Mouse (Mus musculus): ENCODE measurements around the gene Leprot.
A peak's percentile ranks its signal among the peaks of the same experiment; 100 is the strongest.

The Leprot gene

DNA sequence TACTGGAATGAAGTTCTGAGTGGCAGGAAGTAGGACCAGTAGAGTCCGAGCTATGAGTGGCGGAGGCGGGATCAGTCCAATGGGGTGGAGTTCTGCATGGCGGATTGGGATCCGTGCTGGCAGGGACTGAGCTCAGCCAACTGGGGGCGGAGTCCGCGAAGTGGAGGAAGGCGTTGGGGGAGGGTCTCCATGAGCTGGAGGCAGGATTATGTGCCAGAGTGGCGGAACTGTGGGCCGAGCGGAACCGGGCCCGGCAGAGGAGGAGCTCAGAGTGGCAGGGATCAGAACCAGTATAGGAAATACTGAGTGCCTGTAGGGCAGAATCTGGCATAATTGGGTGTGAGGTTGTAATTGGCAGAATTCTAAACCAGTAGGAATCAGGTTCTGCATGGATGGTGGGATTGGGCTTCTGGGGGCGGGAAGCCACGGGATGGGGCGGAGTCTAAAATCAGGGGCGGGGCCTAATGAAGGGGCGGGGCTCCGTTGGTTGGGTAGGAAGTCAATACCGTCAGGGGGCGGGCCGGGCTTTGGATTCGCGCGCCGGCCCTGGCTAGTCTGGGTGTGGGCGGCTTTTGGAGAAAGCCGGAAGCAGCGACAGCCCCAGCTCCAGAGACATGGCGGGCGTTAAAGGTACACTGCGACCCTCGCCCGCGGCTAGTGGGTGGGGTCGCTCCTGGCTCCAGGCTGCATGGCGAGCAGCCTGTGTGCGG is at the start of gene Leprot:
Gene Leprot, plus strand, starts transcription at position 523 of the 710 bp plus-strand sequence.
- DNase-seq = peak; percentile 99

DNA sequence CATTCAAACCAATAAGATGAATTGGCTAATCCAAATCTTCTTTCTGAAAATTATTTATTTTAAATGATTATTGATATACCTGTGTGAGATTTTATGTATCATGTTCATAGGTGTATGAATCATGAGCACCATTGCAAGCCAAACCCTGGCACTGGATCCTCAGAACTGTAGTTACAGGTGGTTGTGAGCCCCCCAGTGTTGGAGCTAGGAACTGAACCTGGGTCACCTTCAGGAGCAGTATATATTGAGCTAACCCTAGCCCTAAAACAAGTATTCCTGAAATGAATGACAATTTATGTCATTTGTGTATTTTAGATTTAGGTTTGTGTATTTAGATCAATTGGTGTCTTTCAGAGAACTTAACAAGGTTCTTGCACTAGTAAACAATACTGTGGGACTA is 45.8 kb upstream of the Leprot start:
- DNase-seq = no peak

DNA sequence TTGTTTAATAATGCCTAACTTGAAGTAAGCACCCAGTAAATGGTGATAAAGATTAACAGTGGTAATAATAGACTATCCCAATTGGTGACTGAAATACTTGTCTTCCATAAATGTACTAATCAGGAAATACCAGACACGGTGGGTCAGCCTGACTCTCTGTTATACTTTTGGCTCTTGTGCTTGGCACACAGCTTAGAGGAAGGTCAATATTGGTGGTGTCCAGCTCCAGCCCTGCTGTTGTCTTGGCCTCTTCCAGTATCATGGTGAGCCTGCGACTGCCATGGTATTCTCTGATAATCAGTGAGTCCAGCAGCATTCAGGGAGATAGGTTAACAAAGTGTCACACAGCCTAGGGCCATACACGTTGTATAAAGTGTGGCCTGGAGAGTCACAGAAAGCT is 43.9 kb upstream of the Leprot start:
- no peak for DNase-seq

DNA sequence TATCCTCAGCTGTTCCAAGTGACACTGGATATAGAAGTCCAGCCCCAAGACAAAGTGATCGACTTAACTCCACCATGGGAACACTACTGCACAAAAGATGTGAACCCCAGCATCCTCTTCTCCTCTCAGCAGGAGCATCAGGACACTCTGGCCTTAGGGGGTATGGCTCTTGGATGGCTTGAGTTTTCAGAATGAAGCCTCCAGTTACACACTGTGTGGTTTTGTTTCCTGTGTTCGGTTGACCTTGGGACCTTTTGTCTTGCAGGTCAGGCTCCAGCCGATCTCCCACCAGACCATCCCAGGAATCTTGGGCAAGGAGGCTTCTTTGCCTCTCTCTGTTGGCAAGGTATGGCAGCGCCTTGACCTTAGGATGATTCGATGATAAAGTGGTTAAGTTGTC is 31.0 kb upstream of the Leprot start:
- DNase-seq = no peak

DNA sequence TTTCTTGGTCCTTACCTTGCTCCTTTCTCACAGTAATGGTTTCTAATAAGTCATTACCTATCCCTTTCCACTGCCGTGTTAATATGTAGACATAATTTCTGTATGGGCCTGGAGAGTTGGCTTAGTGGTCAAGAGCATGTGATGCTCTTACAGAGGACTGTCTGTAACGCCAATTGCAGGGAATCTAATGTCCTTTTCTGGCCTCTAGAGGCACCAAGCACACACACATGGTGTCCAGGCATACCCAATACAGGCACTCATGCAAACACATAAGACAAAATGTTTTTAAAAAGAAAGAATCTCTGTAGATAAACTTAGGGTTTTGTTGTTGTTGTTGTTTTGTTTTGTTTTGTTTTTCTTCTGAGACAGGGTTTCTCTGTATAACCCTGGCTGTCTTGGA is 29.8 kb upstream of the Leprot start:
- DNase-seq = no peak

DNA sequence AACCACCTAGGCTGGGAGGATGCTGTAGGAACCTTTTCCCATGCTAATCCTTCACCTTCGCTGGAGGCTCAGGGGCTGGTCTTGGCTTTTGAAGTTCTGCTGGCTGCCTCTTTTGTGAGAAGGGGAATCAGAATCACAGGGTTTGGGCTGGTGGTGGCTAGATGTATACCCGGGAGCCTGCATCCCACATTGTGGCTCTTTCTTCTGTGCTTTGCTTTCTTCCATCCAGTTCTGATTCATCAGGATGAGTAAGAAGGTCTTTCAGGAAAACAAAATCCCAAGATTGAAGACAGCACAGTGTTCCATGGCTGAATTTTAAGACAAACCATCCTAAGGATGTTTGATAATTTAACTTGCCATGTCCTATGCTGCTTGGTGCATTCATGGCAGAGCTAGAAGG is 27.3 kb upstream of the Leprot start:
- DNase-seq = no peak

DNA sequence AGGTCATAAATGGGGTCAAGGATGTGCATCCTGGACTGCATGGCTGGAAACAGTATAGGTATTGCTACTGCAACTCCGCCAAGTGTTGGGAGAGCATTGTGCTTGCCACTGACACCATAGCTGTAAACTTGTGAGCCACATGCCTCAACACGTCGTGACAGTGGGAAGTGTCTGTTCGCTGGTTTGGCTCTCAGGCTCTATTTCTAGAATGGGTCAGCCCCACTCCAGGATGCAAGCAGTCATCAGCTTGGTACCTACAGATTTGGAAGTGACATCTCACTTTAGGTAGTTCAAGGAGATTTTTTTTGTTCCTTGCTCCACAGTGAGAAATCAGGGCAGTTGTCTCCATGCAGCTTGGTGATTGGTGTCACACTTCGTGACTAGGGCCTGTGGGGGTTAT is 26.3 kb upstream of the Leprot start:
- DNase-seq = no peak

DNA sequence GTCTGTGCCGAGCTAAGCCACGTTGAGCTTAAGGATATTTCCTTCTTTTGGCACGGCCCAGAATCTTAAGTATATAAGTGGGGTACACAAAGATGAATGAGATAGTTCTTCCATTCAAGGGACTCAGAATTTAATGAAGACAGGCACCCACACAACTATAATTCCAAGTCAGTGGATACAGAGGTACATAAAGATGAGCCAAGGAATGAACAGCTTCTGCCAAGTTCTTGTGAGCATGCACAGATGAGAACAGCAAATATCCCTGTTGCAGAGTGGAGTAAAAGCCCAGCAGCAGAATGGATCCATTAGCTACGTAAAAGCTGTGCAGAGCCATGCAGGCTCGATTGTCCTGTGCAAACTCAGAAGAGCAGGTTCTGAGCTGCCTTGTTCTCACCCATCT is 22.2 kb upstream of the Leprot start:
- no peak for DNase-seq

DNA sequence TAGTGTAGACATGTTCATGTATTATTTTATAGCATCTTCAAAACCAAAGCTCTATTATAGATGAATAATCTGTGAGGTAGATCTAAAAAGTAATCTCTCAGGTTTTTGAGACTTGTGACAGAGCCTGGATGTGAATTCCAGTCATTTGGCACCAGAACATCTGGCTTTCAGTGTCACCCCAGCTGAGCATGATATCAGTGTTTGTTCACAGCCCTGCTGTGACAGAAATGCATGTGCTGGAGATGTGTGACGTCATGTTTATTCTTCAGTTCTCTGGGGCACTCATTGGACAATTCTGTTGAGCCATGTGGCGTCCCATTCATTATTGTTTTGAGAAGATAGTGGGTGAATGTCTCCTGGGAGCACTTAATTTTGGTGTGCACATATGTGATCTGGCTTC is 11.9 kb upstream of the Leprot start:
- DNase-seq = no peak

DNA sequence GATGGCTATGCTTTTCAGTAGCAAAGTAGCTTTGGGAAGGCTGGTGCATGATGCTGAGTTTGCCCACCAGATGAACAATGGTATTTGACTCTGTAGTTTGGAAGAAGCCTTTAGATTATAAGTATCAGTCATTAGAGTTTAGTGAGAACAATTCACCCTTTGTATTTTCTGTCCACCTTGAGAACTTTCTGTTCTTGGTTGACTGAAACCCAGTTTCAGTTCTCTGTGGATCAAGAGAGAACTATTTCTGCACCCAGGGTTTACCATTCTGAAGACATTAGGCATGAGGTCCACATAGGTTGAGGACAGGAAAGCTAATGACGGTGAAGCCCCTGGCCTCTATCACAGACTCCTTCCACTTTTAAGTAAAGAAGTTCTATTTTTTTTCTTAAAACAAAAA is 10.0 kb upstream of the Leprot start:
- DNase-seq = no peak

DNA sequence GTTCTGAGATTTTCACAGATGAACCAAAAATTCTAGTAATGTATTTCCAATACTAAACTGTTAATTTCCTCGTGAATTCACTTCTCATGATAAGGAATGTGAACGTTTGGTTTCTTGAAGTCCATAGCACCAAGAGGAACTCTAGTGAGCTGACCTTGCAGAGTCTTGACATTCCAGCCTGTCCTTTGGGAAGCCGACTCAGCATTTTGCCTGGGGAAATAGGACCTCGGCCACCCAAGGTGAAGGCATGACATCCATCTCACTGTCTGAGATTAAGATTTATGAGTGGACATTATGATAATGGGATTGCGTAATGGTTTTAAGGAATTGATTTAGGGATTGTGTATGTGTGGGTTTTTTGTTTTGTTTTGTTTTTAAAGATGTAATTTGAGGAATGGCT is 6.9 kb upstream of the Leprot start:
- DNase-seq = no peak

DNA sequence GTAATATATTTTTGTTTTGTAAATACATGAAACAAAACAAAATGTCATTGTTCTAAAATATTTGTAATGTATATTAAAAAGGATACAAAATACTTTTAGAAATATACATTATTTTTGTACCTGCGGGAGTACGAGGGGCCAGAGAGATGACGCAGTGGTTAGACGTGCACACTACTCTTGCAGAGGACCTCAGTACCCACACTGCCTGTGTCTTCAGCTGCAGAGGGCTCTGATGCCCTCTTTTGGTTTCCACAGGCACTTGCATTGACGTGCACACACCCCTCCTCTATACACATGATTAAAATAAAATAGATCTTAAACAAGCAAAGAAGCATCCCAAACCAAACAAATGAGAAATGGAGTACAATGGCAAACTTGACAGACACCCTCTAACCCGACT is 4.8 kb upstream of the Leprot start:
- DNase-seq = no peak

DNA sequence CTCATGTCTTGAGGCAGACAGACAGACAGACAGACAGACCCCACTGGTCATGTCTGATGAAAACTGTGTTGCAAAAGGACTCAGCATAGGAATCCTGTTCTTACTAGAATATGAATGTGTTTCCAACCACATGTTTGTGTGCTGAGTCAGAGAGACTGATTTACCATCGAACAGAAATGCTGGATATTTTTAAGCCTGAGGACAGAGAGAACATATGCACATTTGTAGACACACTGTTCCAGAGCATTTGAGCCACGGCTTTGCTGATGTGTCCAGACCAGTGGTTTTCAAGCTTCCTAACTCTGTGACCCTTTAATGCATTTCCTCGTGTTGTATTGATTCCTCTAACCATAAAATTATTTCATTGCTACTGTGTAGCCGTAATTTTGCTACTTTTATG is 4.3 kb upstream of the Leprot start:
- DNase-seq = no peak

DNA sequence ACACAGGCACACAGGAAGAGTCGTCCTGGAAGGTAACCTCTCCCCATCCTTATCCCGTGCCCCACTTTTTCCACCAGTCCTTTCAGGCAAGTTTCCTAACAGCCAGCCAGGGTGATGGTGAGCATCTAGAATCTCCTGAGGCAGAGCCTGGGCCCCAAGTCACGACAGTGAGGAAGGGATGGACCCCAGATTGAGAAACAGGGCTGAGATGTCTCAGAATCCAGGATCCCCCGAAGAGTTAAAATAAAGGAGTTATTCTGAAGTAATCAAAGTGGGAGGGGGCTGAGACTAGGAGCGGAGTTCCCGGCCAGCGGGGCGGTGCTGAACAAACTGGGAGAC is 692 bp upstream of the Leprot start:
- DNase-seq = no peak

DNA sequence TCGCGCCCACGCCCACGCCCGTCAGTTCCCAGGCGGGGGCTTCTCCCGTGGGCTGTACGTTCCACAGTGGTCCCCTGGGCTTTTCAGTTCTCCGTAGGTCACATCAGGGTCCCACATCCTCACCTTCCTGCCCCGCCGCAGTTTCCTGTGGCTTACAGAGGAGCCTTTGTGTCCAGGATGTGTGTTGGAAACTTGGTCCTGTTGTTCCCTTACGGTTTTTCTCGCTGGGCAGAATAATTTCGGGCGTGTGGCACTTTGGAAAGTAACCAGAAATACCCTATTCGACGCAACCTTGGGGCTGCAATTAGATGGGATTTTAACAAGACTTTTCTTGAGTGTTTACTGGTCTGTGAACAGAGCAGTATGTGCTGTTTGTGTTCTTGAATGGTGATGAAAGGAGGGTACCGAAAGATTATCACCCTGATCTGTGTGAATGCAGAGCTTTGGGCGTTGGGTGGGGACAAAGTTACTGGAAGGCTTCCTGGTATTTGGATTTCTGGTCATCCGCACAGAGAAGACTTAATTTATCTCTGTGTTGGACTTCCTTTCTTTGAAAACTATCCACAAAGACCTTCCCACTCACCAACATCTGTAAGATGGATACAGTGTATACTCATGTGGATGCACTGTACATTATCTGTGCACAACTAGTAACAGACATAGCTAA is 591 bp downstream of the Leprot start:
- no peak for DNase-seq

DNA sequence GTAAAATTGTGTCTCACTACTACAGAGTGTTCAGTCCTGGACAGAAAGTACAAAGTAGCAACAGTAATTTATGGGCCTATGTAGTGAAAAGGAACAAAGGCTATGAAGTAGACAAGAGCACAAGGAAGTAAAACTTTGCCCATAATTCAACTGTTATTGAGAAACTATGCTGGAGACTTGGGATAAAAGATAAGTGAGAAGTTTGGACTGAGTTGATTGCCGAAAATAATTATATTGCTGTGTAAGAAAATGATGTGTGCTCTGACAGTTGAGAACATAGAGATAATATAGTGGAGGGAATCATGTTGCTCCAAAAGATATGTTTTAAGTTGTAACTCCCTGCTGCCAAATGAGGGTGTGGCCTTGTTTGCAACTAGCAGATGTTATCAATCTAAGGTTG is 1.2 kb downstream of the Leprot start:
- DNase-seq = no peak

DNA sequence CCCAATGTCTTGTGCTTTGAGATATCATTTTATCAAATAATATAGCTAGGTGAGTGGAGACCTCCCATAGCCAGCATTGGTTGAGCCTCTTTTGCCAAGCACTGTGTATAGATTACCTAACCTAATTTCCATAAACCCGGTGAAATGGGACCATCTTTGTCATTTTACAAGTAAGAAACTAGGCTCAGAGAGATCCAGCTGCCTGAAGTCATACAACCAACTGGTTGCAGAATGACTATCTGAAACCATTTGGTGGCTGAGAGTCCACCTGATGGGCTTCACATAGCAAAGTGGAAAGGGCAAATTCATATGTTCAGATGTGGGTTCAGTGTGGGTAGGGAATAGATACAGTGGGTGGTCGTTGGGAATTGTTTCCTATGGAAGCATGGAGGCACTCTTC is 3.4 kb downstream of the Leprot start:
- no peak for DNase-seq

DNA sequence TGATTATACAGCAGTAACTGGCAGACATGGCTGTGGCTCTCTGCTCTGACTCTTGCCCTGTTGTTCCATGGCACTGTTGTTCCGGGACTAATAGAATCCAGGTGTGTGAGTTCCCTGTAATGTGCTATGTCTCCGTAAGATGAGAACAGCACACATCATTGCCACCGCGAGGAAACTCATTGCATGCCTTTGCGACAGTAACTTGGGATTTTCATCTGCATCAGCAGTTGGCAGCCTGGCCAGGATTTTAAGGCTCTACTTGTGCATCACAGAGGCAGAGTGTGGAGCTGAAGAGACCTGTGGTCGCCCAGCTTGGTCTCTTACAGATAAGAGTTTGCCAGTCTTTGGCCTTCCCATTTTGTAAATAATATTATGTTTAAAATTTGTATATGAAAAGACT is 6.7 kb downstream of the Leprot start:
- DNase-seq = no peak

DNA sequence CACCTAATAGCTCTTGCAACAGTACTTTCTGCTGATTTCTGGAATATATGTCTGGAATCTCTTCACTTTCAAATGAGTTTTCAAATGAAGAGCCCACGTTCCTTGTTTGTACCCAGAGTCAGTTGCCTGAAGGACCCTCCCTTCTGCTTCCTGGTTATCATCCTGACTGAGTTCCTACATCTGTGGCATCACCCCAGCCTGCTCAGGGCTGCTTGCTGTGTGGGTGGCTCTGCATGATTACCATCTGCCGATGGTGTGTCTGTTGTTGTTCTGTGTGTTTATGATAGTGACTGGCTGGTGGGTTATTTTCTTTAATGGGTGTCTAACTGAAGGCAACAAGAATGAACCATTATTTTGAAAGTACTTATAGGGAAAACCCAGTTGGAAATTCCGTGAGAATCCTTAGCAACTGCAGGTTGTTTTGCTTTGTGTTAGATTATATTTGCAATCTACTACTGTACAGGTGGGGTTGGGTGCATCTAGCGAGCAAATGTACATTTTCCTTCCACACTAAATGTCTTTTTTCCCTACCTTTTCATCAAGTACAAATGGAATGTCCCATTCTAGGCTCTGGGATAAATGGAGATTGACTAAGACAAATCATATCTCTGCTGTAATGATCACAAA is 7.4 kb downstream of the Leprot start:
- no peak for DNase-seq

DNA sequence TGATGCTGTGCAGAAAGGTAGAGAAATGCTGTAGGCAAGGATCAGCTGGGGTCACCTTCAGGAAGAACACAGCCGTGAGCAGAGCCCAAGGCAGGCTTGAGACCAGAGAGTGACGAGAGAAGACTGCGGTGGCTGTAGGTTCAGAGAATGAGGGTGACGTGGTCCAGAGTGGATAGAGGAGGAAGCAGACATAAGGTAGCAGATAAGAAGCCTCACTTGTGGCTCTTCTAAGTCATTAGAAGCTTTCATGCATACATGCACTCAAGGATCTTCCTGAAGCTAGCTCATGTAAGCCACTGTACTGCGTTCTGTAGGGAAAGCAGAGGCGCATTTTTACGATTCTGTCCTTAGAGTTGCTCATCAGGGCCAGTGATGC is 7.9 kb downstream of the Leprot start:
- no peak for DNase-seq

DNA sequence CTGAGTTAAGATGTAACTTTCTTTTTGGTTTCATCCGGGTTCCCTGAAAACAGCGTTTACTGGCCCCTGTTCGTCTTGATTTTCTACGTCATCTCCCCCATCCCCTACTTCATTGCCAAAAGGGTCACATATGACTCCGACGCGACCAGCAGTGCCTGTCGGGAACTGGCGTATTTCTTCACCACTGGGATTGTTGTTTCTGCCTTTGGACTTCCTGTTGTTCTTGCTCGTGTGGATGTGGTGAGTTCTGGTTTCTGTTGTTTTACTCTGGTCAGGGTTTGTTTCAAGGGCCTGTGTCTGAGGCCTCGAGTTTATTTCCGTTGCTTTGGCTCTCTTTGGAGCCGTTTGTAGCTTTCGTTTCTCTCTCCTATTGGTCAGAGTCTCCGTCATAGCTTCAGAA is 8.5 kb downstream of the Leprot start:
- DNase-seq = no peak

DNA sequence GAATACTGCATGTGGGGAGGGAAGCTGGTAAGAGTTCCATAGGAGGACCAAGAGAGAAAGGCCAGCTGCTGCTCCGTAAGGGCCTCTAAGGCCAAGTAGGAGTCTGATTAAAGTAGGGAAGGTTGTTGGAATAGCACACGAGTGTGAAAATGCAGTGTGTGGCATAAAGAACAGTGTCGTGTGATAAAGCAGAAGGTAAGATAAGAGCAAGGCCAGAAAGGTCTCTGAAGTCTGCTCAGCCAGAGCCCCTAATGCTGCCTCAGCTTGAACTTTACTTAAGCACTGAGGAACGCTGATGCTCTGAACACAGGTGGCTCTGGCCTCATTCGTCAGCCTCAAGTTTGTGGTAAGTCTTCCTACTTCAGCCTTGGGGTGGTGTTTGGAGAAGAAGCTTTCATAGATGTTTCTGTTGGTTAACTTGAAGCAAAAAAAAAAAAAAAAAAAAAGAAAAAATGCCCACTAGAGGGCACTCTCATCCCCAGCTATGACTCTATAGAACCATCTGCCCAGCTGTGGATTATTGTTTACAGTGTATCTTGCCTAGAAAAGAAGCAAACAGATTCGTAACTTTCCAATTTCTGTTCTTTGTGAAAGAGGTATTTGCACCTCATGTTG is 9.5 kb downstream of the Leprot start:
- peak; percentile 53 for DNase-seq

DNA sequence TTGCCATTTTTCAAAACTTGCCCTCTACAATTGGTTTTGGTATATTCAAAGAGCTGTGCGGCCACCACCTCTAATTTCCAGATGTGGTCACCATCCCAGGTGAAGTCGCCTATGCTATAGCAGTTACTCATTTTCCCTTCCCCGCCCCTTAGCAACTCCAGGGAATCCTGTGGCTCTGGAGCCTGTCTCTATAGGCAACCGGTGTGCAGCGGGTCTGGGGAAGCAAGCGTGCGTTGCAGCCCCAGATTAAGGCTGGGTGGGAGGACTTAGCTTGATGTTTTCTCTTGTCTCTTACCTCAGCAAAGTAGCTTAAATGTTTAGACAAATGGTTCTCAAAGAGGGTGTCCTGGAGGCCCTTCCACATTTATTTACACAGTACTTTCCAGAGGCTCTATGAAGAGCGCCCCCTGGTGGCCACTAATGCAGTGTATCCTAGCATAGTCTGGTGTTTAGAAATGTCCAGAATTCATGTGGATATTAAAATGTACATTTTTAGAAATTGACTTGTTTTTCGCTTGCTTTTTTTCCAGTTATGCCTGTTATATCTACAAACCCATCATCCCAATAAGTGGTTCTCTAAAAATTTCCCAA is 16.7 kb downstream of the Leprot start:
- DNase-seq = peak; percentile 64

DNA sequence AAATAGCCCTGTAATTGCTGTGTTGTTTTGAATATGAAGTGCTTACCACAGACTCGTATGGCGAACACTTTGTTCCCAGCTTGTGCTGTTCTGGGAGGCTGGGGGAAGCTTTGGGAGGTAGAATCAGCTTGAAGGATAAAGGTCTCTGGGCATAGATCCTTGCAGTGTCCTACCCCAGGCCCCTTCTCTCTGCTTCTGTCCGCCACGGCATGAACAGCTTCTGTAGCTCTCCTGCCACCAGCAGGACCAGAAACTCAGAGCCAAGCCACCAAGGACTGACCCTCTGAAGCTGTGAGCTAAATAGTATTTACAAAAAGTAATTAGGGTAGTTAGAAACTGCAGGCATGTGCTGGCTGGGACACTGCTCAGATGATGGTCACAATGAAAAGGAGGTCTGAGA is 17.2 kb downstream of the Leprot start:
- no peak for DNase-seq

All from retina, postnatal 1 day (tissue).